Mouse (Mus musculus) E14TG2a.4 (cell line): ENCODE data around the gene Exoc6b.
"Not testable (repeated sequence)": the region's sequence is repeated elsewhere in the genome, so short reads cannot be mapped to it uniquely, and the experiment has no call there.

Experiments
- H3K27me3 ChIP-seq: 2 replicates; pipeline ENCODE4 v1.6.1; 2014; ENCODE audit warnings: low read length, control low read depth; ENCODE audit not compliant: insufficient read depth
- H3K36me3 ChIP-seq: 2 replicates; pipeline ENCODE4 v1.6.1; 2014; ENCODE audit warnings: low read length, control low read depth; ENCODE audit not compliant: insufficient read depth
- H3K4me1 ChIP-seq: replicated peaks from 2 replicates; pipeline ENCODE4 v1.6.1; 2014; ENCODE audit warnings: low read depth, low read length, control low read depth
- H3K4me3 ChIP-seq: replicated peaks from 2 replicates; pipeline ENCODE4 v1.5.1; 2014; ENCODE audit warnings: mild to moderate bottlenecking, low read length
- H3K9me3 ChIP-seq: 2 replicates; pipeline ENCODE4 v1.6.1; 2014; ENCODE audit warnings: low read length, control low read depth
- CTCF ChIP-seq: conservative IDR thresholded peaks from 2 replicates; pipeline ENCODE4 v1.5.1; 2014; ENCODE audit warnings: low read length
- NANOG ChIP-seq: IDR thresholded peaks from 2 replicates; pipeline ENCODE4 v1.6.1; 2014; ENCODE audit warnings: borderline replicate concordance, low read length, mixed read lengths
- POU5F1 ChIP-seq: IDR thresholded peaks from 2 replicates; pipeline ENCODE4 v1.6.1; 2014; ENCODE audit warnings: low read length, borderline replicate concordance

Exoc6b gene

DNA sequence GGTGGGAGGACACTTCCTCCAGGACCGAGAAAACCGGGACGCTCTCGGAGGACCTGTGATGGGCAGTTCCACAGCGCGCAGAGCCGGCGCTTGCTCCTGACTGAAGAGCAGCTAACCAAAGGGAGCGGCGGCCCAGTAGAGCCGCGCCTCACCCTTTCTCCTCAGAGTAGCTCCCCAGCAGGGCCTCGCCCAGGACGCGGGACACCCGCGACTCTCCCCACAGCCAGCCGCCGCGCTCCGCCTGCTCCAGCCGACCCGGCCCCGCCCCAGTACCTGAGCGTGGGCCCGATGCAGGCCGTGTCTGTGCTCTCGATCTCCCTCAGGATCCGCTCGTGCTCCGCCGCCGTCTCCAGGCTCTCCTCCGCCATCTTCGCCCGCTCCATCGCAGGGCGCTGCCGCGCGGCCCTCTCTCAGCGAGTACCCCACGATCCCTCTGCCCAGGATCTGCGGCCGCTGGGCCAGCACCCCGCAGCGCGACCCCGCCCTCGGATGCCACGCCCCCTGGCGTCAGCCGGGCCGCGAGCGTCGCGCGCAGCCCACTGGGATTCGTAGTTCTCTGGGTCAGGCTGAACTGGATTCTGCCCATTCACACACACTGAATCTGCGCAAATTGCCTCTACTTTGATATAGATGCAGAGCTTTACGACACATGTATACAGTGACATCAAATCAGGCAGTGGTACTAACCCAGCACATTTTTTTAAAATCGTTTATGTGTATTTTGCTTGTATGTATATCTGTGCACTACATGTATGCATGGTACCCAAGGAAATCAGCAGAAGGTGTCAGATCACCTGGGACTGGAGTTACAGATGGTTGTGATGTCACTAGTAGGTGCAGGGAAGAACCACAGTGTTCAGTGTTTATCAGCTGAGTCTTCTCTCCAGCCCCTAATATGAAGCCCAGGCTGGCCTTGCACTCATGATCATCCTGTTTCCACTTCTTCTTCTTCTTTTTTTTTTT, at the start of gene Exoc6b:
TSS of gene Exoc6b (minus strand) at position 491 of the 963 bp plus-strand sequence.
- Histone ChIP-seq H3K4me1 (peaks cover 47% of the 10 kb centered on the region), H3K36me3 (no peaks in the 10 kb centered on the region), H3K4me3 (peak within 1 kb of the TSS; percentile 96), H3K27me3 (peaks cover 13% of the 10 kb centered on the region), H3K9me3 (no peaks in the 10 kb centered on the region)
- TF ChIP-seq NANOG (no peak), POU5F1 (no peak), CTCF (no peak)

DNA sequence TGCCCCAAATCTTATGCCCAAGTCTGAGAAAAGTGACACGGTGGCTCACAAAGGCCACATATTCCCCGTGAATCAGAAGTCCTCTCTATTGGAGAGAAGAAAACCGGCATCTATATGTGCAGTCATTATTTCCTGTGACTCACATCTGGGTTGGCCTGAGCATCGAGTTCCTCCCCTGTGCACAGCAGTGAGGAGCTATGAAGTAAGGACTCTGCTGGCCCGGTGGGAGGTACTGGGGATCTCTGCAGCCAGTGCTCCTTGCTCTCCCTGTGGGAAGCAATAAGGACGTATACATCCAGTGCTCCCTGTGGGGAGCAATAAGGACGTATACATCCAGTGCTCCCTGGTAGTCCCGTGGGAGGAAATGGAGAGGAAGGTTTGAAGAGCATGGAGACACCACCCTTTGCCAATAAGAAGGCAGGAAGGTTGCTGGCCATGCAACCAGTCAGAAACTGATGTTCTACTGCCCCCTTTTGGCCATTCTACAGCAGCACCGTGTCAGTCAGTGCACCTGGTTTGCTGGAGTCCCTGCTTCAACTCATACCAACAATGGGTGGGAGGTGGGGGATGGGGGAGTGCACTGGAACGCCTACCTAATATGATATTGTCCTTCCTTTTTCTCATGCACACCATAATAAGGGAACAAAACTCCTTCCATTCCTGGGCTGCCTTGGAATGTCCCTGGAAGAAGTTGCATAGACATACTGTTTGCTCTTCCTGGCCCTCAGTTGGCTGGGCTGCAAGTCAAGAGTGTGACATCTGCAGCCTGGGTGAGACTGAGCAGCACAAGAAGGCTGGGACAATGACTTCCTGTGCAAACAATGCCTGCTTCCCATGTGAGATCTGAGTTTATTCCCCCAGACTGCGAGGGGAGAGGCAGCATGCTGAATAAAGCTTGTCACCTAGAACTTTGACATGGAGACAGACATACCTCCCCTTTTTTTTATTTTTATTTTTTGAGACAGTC, 48.5 kb upstream of the Exoc6b start:
- not testable (repeated sequence) for H3K9me3 ChIP-seq, H3K27me3 ChIP-seq, H3K4me3 ChIP-seq, H3K36me3 ChIP-seq, H3K4me1 ChIP-seq
- peak; percentile 45 for TF ChIP-seq CTCF

- H3K4me1 ChIP-seq, result peaks cover 56% of the 10 kb centered on the region
- H3K36me3 ChIP-seq, result peaks cover 25% of the 10 kb centered on the region
- peaks cover 11% of the 10 kb centered on the region for H3K27me3 ChIP-seq
- TF ChIP-seq CTCF (no peak), NANOG (peak; percentile 73; the same call in 1 of the 2 replicates), POU5F1 (no peak; the same call in 1 of the 2 replicates)
- H3K4me3 ChIP-seq, result peak overlapping the region; percentile 82
- peaks cover 19% of the 10 kb centered on the region for H3K9me3 ChIP-seq
Observed at GRCm38 (mm10) chr6:85105033-85105615, 35.8 kb upstream of the Exoc6b start.

DNA sequence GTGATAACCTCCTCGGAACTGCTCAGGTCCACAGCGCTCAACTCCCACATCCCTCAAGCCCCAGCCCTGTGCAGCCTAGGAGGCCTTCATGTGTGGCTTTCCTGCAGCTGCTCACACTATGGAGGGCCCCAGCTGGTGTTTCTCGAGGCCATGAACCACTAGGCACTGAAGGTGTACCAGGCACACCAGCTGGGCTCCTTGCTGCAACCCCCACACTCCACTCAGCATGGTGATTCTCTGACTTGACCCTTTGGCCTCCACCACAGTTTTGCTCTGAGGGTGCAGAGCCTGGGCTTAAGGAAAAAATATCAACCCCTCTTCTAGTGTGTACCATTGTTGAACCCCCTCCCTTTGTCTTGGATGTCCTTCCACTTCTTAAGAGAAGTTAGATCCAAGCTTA, 34.0 kb upstream of the Exoc6b start:
- peaks cover 23% of the 10 kb centered on the region for H3K36me3 ChIP-seq
- peaks cover 56% of the 10 kb centered on the region for H3K4me1 ChIP-seq
- TF ChIP-seq NANOG, result no peak
- no peak for TF ChIP-seq POU5F1
- no peak for TF ChIP-seq CTCF
- H3K4me3 ChIP-seq, result no peak overlapping the region
- H3K27me3 ChIP-seq, result peaks cover 18% of the 10 kb centered on the region
- peaks cover 3% of the 10 kb centered on the region; the same call in 1 of the 2 replicates for H3K9me3 ChIP-seq

DNA sequence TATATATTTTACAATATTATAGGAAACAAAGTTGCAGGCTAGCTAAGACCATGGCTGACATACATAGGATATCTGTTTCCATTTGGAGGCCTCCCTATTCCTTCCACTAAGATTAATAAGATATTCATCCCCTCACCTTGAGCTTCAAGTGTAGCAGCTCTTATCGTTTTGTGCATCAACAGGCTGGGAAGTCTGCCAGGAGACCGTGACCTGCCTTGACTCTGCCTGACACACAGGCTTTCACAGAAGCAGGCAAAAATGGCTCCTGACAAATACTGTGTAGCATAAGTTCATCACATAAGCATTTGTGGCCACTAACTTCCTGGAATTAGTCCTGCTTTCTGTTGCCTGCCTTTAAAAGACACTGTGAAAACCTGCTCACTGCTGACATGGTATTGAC, 27.1 kb upstream of the Exoc6b start:
- Histone ChIP-seq H3K4me3 (no peak overlapping the region), H3K36me3 (no peaks in the 10 kb centered on the region), H3K4me1 (0 out of 2 replicates have a peak, but pooled peaks cover 2% of the 10 kb centered on the region), H3K27me3 (peaks cover 33% of the 10 kb centered on the region), H3K9me3 (no peaks in the 10 kb centered on the region)
- TF ChIP-seq POU5F1, result no peak
- no peak for TF ChIP-seq NANOG
- TF ChIP-seq CTCF, result no peak

DNA sequence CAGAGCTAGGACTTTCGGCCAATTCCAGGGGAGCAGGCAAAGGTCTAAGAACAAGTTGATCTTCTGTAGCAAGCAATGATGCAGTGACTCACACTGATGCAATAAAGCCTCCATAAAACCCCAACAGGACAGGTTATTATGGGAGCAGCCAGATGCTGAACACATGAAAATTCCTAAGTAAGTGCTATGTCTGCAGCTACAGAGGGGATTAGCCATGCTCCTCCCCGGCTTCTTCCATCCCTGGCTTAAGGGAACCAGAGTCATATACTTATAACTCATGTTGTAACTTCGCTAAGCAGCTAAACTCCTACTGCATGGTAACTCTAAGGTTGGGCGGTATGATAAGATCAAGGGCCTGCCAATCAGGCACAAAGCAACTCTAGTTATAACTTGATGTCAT, 18.1 kb upstream of the Exoc6b start:
- Histone ChIP-seq H3K4me3 (no peak overlapping the region), H3K4me1 (peaks cover 9% of the 10 kb centered on the region), H3K9me3 (no peaks in the 10 kb centered on the region), H3K27me3 (peaks cover 23% of the 10 kb centered on the region), H3K36me3 (no peaks in the 10 kb centered on the region)
- no peak for TF ChIP-seq POU5F1
- no peak for TF ChIP-seq CTCF
- no peak for TF ChIP-seq NANOG

GRCm38 (mm10) chr6:85086645-85087044, 17.3 kb upstream of the Exoc6b start:
- TF ChIP-seq POU5F1 (no peak), NANOG (no peak), CTCF (no peak)

DNA sequence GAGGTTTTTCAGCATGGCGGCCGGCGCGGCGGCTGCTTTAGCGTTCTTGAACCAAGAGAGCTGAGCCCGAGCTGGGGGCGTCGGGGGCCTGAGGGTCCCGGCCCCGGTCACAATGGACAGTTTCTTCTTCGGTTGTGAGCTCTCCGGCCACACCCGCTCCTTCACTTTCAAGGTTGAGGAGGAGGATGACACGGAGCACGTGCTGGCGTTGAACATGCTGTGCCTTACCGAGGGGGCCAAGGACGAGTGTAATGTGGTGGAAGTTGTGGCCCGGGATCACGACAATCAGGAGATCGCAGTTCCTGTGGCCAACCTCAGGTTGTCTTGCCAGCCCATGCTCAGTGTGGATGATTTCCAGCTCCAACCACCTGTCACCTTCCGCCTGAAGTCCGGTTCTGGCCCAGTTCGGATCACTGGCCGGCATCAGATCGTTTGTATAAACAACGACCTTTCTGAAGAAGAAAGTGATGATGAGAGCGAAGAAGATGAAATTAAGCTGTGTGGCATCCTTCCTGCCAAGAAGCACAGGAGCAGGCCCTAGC, 6.9 kb upstream of the Exoc6b start:
- Histone ChIP-seq H3K4me3 (peak overlapping the region; percentile 29), H3K4me1 (peaks cover 34% of the 10 kb centered on the region)
- not testable (repeated sequence) for H3K27me3 ChIP-seq, H3K9me3 ChIP-seq, H3K36me3 ChIP-seq

More at GRCm38 (mm10) chr6:85086645-85087044, 17.3 kb upstream of the Exoc6b start:
- H3K36me3 ChIP-seq, result no peaks in the 10 kb centered on the region
- no peaks in the 10 kb centered on the region for H3K9me3 ChIP-seq
- peaks cover 9% of the 10 kb centered on the region for H3K4me1 ChIP-seq
- no peak overlapping the region for H3K4me3 ChIP-seq
- H3K27me3 ChIP-seq, result peaks cover 26% of the 10 kb centered on the region
